Mouse (Mus musculus): ENCODE data around the gene Gpbar1. TPM values are rescaled to one million over a fixed set of nuclear protein-coding genes. Genes with fewer than 3 reads are reported as not detected.

Gene Gpbar1
- polyA plus RNA-seq, 2 experiments, result 0.34 TPM; not detected in 1

DNA sequence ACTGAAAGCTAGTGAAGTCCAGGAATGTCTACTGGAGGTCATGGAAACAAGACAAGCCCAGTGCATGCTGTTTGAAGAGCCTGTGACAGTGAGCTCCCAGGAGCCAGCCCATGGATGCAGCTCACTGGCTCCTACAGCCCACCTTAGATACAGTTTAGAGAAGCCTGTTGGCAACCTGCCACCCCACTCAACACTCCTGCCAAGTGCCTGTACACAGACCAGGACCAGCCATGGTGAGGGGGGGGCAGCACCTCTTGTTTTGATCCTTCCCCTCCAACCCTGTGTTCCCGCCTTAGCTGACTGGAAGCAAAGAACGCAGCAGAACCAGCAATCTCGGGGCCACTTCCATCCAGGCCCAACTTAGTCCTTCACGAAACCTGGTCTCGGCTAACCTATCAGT, 11.8 kb downstream of the Gpbar1 start:
- Histone ChIP-seq H3K4me3 (replicated peaks; ENCODE audit: low read length) (no peak overlapping the region), H3K4me2 (replicated peaks; ENCODE audit: low read depth, low read length, severe bottlenecking) (no peak overlapping the region), H3K4me1 (ENCODE audit: control insufficient read depth, insufficient read depth, low read length) (peaks cover 13% of the 10 kb centered on the region), H3K9ac (ENCODE audit: low read depth, low read length, severe bottlenecking) (no peak overlapping the region), H3K36me3 (ENCODE audit: control insufficient read depth, insufficient read depth, low read length) (peaks cover 56% of the 10 kb centered on the region), H3K9me3 (ENCODE audit: control insufficient read depth, low read length) (no peaks in the 10 kb centered on the region), H3K27me3 (ENCODE audit: control insufficient read depth, insufficient read depth, low read length) (no peaks in the 10 kb centered on the region), H3K27ac (replicated peaks; ENCODE audit: low read depth, low read length) (no peak overlapping the region)
- TF ChIP-seq POLR2A (IDR thresholded peaks at IDR 0.05; ENCODE audit: borderline replicate concordance, extremely low read depth, insufficient read depth, insufficient read length), result no peak
- DNase-seq (ENCODE audit: low spot score) (no peak), ATAC-seq (ENCODE audit: low FRiP score, low read depth) (no peak)
- WGBS, result 90% methylated on average over 5 of the region's 5 CpGs

DNA sequence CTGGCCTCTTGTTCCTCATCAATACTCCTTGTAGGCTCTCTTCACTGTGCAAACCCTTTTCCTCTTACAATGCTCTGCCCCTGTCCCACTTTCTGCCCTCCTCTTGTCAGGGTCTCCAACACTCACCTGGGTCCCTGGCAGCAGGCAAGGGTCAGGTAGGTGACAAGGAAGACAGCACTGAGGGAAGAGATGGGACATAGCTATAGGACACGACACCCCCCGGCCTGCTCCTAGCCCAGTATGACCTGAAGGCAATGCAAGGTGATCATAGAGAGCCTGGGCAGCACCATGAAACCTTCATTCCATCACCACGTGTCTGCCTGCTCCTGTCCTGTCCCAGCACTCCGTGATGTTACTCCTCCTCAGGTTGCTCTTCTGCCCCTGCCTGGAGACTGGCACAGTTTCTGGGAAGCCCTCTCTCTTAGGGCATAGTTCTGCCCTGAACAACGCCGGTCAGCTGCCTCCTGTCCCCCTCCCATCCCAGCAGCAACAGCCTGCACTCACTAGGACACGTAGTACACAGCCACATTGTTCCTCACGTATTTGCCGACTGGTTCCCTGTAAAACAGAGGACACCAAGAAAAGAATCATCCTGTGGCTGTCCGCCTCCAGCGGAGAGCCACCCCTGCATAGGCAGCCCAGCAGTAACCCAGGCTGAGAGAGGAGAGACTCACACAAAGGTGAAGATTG, 14.1 kb downstream of the Gpbar1 start:
- DNase-seq (ENCODE audit: low spot score) (no peak), ATAC-seq (ENCODE audit: low FRiP score, low read depth) (no peak)
- TF ChIP-seq POLR2A (IDR thresholded peaks at IDR 0.05; ENCODE audit: borderline replicate concordance, extremely low read depth, insufficient read depth, insufficient read length), result no peak
- no peaks in the 10 kb centered on the region for H3K9me3 ChIP-seq (ENCODE audit: control insufficient read depth, low read length)
- peaks cover 28% of the 10 kb centered on the region for H3K4me1 ChIP-seq (ENCODE audit: control insufficient read depth, insufficient read depth, low read length)
- no peak overlapping the region for H3K4me3 ChIP-seq (replicated peaks; ENCODE audit: low read length)
- H3K27ac ChIP-seq (replicated peaks; ENCODE audit: low read depth, low read length), result no peak overlapping the region
- no peak overlapping the region for H3K4me2 ChIP-seq (replicated peaks; ENCODE audit: low read depth, low read length, severe bottlenecking)
- no peaks in the 10 kb centered on the region for H3K27me3 ChIP-seq (ENCODE audit: control insufficient read depth, insufficient read depth, low read length)
- WGBS, result 89% methylated on average over 11 of the region's 11 CpGs
- peaks cover 56% of the 10 kb centered on the region for H3K36me3 ChIP-seq (ENCODE audit: control insufficient read depth, insufficient read depth, low read length)
- no peak overlapping the region for H3K9ac ChIP-seq (ENCODE audit: low read depth, low read length, severe bottlenecking)

- Histone ChIP-seq H3K4me2 (replicated peaks; ENCODE audit: low read depth, low read length, severe bottlenecking) (no peak overlapping the region), H3K36me3 (ENCODE audit: control insufficient read depth, insufficient read depth, low read length) (peaks cover 54% of the 10 kb centered on the region)
- WGBS, result 88% methylated on average over 8 of the region's 8 CpGs
These were observed 15.1 kb downstream of the Gpbar1 start for GRCm38 (mm10) chr1:74293306-74293960.

GRCm38 (mm10) chr1:74294090-74294643, 15.8 kb downstream of the Gpbar1 start:
- 89% methylated on average over 3 of the region's 3 CpGs for WGBS
- H3K36me3 ChIP-seq (ENCODE audit: control insufficient read depth, insufficient read depth, low read length), result peaks cover 47% of the 10 kb centered on the region
- ATAC-seq (ENCODE audit: low FRiP score, low read depth) (no peak), DNase-seq (ENCODE audit: low spot score) (no peak)
- no peak overlapping the region for H3K9ac ChIP-seq (ENCODE audit: low read depth, low read length, severe bottlenecking)
- H3K27me3 ChIP-seq (ENCODE audit: control insufficient read depth, insufficient read depth, low read length), result no peaks in the 10 kb centered on the region
- TF ChIP-seq POLR2A (IDR thresholded peaks at IDR 0.05; ENCODE audit: borderline replicate concordance, extremely low read depth, insufficient read depth, insufficient read length), result no peak
- no peaks in the 10 kb centered on the region for H3K9me3 ChIP-seq (ENCODE audit: control insufficient read depth, low read length)
- H3K4me3 ChIP-seq (replicated peaks; ENCODE audit: low read length), result no peak overlapping the region
- H3K4me1 ChIP-seq (ENCODE audit: control insufficient read depth, insufficient read depth, low read length), result peaks cover 29% of the 10 kb centered on the region
- H3K27ac ChIP-seq (replicated peaks; ENCODE audit: low read depth, low read length), result no peak overlapping the region
- H3K4me2 ChIP-seq (replicated peaks; ENCODE audit: low read depth, low read length, severe bottlenecking), result no peak overlapping the region

More at GRCm38 (mm10) chr1:74293306-74293960, 15.1 kb downstream of the Gpbar1 start:
- no peaks in the 10 kb centered on the region for H3K9me3 ChIP-seq (ENCODE audit: control insufficient read depth, low read length)
- no peak overlapping the region for H3K9ac ChIP-seq (ENCODE audit: low read depth, low read length, severe bottlenecking)
- H3K4me1 ChIP-seq (ENCODE audit: control insufficient read depth, insufficient read depth, low read length), result peaks cover 29% of the 10 kb centered on the region
- TF ChIP-seq POLR2A (IDR thresholded peaks at IDR 0.05; ENCODE audit: borderline replicate concordance, extremely low read depth, insufficient read depth, insufficient read length), result no peak
- H3K27ac ChIP-seq (replicated peaks; ENCODE audit: low read depth, low read length), result no peak overlapping the region
- no peak for ATAC-seq (ENCODE audit: low FRiP score, low read depth)
- no peak overlapping the region for H3K4me3 ChIP-seq (replicated peaks; ENCODE audit: low read length)
- no peaks in the 10 kb centered on the region for H3K27me3 ChIP-seq (ENCODE audit: control insufficient read depth, insufficient read depth, low read length)
- no peak for DNase-seq (ENCODE audit: low spot score)

DNA sequence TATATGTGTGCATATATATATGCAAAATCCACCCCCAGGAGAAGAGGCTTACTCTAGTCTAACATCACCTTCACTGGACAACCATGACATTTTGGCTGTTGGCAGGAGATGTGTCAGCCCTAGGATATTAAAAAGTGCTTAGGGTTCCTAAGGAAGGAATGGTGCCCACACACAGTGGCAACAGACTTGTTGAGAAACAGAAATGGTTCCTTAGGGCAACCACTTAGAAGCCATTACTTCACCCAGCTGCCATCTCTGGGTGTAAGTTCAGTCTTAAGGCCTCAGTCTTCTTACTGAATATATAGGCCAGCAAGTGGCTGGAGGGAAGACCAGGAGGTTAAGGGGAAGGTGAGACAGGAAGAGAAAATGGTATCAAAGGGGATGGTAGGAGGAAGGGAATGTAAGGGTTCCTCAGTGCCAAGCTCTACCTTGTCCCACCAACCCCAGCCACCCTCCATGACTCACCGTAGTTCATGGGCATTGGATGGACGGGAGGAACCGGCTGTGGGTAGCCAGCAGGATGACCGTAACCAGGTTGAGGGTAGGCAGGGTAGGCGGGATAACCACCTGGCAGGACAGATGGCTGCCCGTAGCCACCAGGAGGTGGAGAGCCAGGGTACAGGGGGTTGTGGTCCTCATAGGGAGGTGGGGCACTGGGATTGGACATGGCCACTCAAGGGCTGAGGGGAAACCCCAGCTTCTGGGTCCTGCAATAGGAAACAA, 16.5 kb downstream of the Gpbar1 start:
- Histone ChIP-seq H3K4me1 (ENCODE audit: control insufficient read depth, insufficient read depth, low read length) (peaks cover 29% of the 10 kb centered on the region), H3K4me3 (replicated peaks; ENCODE audit: low read length) (no peak overlapping the region), H3K9me3 (ENCODE audit: control insufficient read depth, low read length) (no peaks in the 10 kb centered on the region), H3K27ac (replicated peaks; ENCODE audit: low read depth, low read length) (peak overlapping the region; percentile 90), H3K36me3 (ENCODE audit: control insufficient read depth, insufficient read depth, low read length) (peaks cover 40% of the 10 kb centered on the region), H3K4me2 (replicated peaks; ENCODE audit: low read depth, low read length, severe bottlenecking) (no peak overlapping the region), H3K9ac (ENCODE audit: low read depth, low read length, severe bottlenecking) (peak overlapping the region; percentile 44; the same call in 1 of the 2 replicates), H3K27me3 (ENCODE audit: control insufficient read depth, insufficient read depth, low read length) (no peaks in the 10 kb centered on the region)
- DNase-seq (ENCODE audit: low spot score) (no peak), ATAC-seq (ENCODE audit: low FRiP score, low read depth) (no peak)
- no peak for TF ChIP-seq POLR2A (IDR thresholded peaks at IDR 0.05; ENCODE audit: borderline replicate concordance, extremely low read depth, insufficient read depth, insufficient read length)
- WGBS, result 90% methylated on average over 6 of the region's 6 CpGs
